ENCODE assay signal across 8 mouse cellular contexts in the genomic region with DNA sequence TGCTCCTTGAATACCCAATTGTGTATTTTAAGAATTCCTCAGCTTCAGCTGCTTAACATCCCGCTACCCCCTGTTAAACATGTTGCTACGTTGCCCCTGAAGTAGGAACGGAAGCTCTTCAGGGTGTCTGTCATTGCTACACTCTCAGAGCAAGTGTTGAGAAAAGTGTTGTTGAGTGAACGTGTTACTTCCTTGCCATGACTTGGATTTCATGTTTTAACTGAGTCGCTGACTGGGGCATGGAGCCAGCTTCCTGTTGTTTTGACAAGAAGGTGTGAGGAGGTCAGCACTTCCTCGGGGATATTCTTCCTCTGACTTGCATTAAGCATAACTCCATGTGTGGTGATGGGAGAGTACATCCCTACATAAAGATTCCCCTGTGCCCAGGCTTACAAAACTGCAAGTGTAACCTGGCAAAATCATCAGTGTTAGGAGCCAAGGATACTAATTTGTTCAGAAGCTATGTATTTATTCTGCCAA. TPM values are rescaled to one million over a fixed set of nuclear protein-coding genes. Genes with fewer than 3 reads are reported as not detected.
DNase-seq lines count a peak whose midpoint lies in the region; ATAC-seq lines count a peak whose summit lies in the region.
"Had no signal": no experiment of that assay in that cellular context is flagged by ENCODE, and none has a peak within 500 bp of the region (broad histone marks: within the 10 kb centered on the region; RNA-seq: fewer than 3 reads in every experiment).

No protein-coding gene starts in this region.

- no peak for ATAC-seq in heart, embryonic 12.5 days (ENCODE audit: insufficient number of reproducible peaks, low FRiP score)
- ATAC-seq in megakaryocyte, adult 5-6 weeks (ENCODE audit: poor library complexity, severe bottlenecking), result no peak

- H3K27me3 ChIP-seq in heart, embryonic 12.5 days (replicated peaks), result no peaks in the 10 kb centered on the region

- H3K9me3 ChIP-seq in heart, embryonic 12.5 days (replicated peaks), result no peaks in the 10 kb centered on the region

- intact Hi-C loops in heart, postnatal 14 days (cut with DNase I), result no loop called here

- no peak overlapping the region for H3K9ac ChIP-seq in heart, embryonic 12.5 days

- no peak overlapping the region for H3K4me3 ChIP-seq in heart, embryonic 12.5 days

- no peak for DNase-seq in heart, adult 8-10 months (ENCODE audit: low spot score)
- peak; percentile 33 for DNase-seq in T-cell, adult 2 months (ENCODE audit: low spot score)
- DNase-seq in heart, postnatal 14 days, result peak; percentile 9 to 20
- peak; percentile 71 for DNase-seq in lung, postnatal 10 days
- no peak for DNase-seq in cerebellum, adult 11-12 months
- DNase-seq: gastrocnemius, postnatal 10 days had no signal

- peak overlapping the region; percentile 1; the same call in 1 of the 2 replicates for H3K4me2 ChIP-seq in heart, embryonic 12.5 days

- H3K36me3 ChIP-seq in heart, embryonic 12.5 days, result no peaks in the 10 kb centered on the region

- H3K27ac ChIP-seq in heart, embryonic 12.5 days (ENCODE audit: poor library complexity, severe bottlenecking), result no peak overlapping the region

- WGBS in heart, embryonic 12.5 days, result 21% methylated on average over 6 of the region's 6 CpGs

- H3K4me1 ChIP-seq in heart, embryonic 12.5 days (replicated peaks), result peaks cover 11% of the 10 kb centered on the region

RNA-seq across cellular contexts. Expression of gene Pgrmc2, which starts 25.5 kb away (rescaled TPM):
- 56.4 and 59.2 TPM in 2 replicates for polyA plus RNA-seq in heart, embryonic 12.5 days (2016; fragmentation: Nextera tagmentation; extraction: Ambion mirVana)
- 10 to 100 TPM; 33.9 to 36.7 (median 34.6) TPM for total RNA-seq in heart, adult 8-10 months (2022)
- total RNA-seq in heart, postnatal 14 days (2021), result 10 to 100 TPM; 28.2 to 31.5 TPM
- 14.8 and 19.6 TPM in 2 replicates for total RNA-seq in megakaryocyte, adult 5-6 weeks (2015)
- total RNA-seq in megakaryocyte, adult 5-6 weeks (2017), result 9.1 and 11.7 TPM in 2 replicates

Comparison
In these comparisons a context has a peak if more than half of its experiments do, and no peak if none do; other contexts are left out.
1. DNase-seq: peak in T-cell, adult 2 months (single experiment), heart, postnatal 14 days (2 of 2) and lung, postnatal 10 days (single experiment); none in heart, adult 8-10 months (single experiment) and cerebellum, adult 11-12 months (single experiment).